Mouse (Mus musculus): ENCODE data around the gene Slc19a3. TPM values are rescaled to one million over a fixed set of nuclear protein-coding genes. Genes with fewer than 3 reads are reported as not detected.

The Slc19a3 gene
- total and polyA plus RNA-seq, 3 experiments: 0.33 TPM; not detected in 2

GRCm38 (mm10) chr1:83066577-83066976, 28.3 kb upstream of the Slc19a3 start:
- DNase-seq (ENCODE audit: low spot score): no peak

GRCm38 (mm10) chr1:83064851-83065250, 26.6 kb upstream of the Slc19a3 start:
- Histone ChIP-seq H3K4me1 (ENCODE audit: insufficient read depth, low read depth, low read length) (no peaks in the 10 kb centered on the region), H3K36me3 (replicated peaks) (no peaks in the 10 kb centered on the region), H3K27me3 (ENCODE audit: insufficient read depth, low read length) (peaks cover 9% of the 10 kb centered on the region), H3K4me3 (ENCODE audit: low read depth, low read length) (no peak overlapping the region), H3K9me3 (replicated peaks) (no peaks in the 10 kb centered on the region)
- peak; percentile 29 for DNase-seq (ENCODE audit: low spot score)
- TF ChIP-seq GATA2 (IDR thresholded peaks at IDR 0.05; ENCODE audit: borderline replicate concordance, low read depth, low read length) (no peak), GATA1 (IDR thresholded peaks at IDR 0.05; ENCODE audit: borderline replicate concordance, low read length) (no peak), POLR2AphosphoS5 (IDR thresholded peaks at IDR 0.05; ENCODE audit: insufficient replicate concordance, low read depth, low read length) (no peak), CTCF (IDR thresholded peaks at IDR 0.05; ENCODE audit: low read depth, low read length) (no peak), TAL1 (conservative IDR thresholded peaks at IDR 0.05; ENCODE audit: low read depth, low read length) (no peak)
- no peak; the same call in 1 of the 2 replicates for ATAC-seq (ENCODE audit: extremely low read depth, insufficient number of reproducible peaks, low FRiP score, poor library complexity, severe bottlenecking)

More at GRCm38 (mm10) chr1:83066577-83066976, 28.3 kb upstream of the Slc19a3 start:
- H3K4me1 ChIP-seq (ENCODE audit: insufficient read depth, low read depth, low read length): no peaks in the 10 kb centered on the region
- H3K27me3 ChIP-seq (ENCODE audit: insufficient read depth, low read length): peaks cover 9% of the 10 kb centered on the region
- no peak for TF ChIP-seq TAL1 (conservative IDR thresholded peaks at IDR 0.05; ENCODE audit: low read depth, low read length)
- no peak for TF ChIP-seq GATA1 (IDR thresholded peaks at IDR 0.05; ENCODE audit: borderline replicate concordance, low read length)
- no peak for TF ChIP-seq GATA2 (IDR thresholded peaks at IDR 0.05; ENCODE audit: borderline replicate concordance, low read depth, low read length)
- TF ChIP-seq CTCF (IDR thresholded peaks at IDR 0.05; ENCODE audit: low read depth, low read length): no peak
- TF ChIP-seq POLR2AphosphoS5 (IDR thresholded peaks at IDR 0.05; ENCODE audit: insufficient replicate concordance, low read depth, low read length): no peak
- no peaks in the 10 kb centered on the region for H3K9me3 ChIP-seq (replicated peaks)
- H3K4me3 ChIP-seq (ENCODE audit: low read depth, low read length): no peak overlapping the region
- no peak for ATAC-seq (ENCODE audit: extremely low read depth, insufficient number of reproducible peaks, low FRiP score, poor library complexity, severe bottlenecking)
- no peaks in the 10 kb centered on the region for H3K36me3 ChIP-seq (replicated peaks)

GRCm38 (mm10) chr1:83060643-83061042, 22.4 kb upstream of the Slc19a3 start, which contains the start of gene Krtap28-13:
Gene Krtap28-13 (plus strand): TSS chr1:83060930.
- H3K4me3 ChIP-seq (ENCODE audit: low read depth, low read length): no peak within 1 kb of the TSS
- ATAC-seq (ENCODE audit: extremely low read depth, insufficient number of reproducible peaks, low FRiP score, poor library complexity, severe bottlenecking): no peak

GRCm38 (mm10) chr1:83059278-83059677, 21.0 kb upstream of the Slc19a3 start, which contains the start of gene A030005K14Rik:
Gene A030005K14Rik (minus strand): TSS chr1:83059378.
- no peak for ATAC-seq (ENCODE audit: extremely low read depth, insufficient number of reproducible peaks, low FRiP score, poor library complexity, severe bottlenecking)
- peaks cover 5% of the 10 kb centered on the region for H3K27me3 ChIP-seq (ENCODE audit: insufficient read depth, low read length)
- H3K4me3 ChIP-seq (ENCODE audit: low read depth, low read length): no peak within 1 kb of the TSS
- H3K9me3 ChIP-seq (replicated peaks): no peaks in the 10 kb centered on the region
- no peaks in the 10 kb centered on the region for H3K4me1 ChIP-seq (ENCODE audit: insufficient read depth, low read depth, low read length)
- H3K36me3 ChIP-seq (replicated peaks): no peaks in the 10 kb centered on the region
- no peak for TF ChIP-seq POLR2AphosphoS5 (IDR thresholded peaks at IDR 0.05; ENCODE audit: insufficient replicate concordance, low read depth, low read length)
- TF ChIP-seq TAL1 (conservative IDR thresholded peaks at IDR 0.05; ENCODE audit: low read depth, low read length): no peak
- TF ChIP-seq GATA2 (IDR thresholded peaks at IDR 0.05; ENCODE audit: borderline replicate concordance, low read depth, low read length): no peak
- no peak for TF ChIP-seq GATA1 (IDR thresholded peaks at IDR 0.05; ENCODE audit: borderline replicate concordance, low read length)
- no peak for TF ChIP-seq CTCF (IDR thresholded peaks at IDR 0.05; ENCODE audit: low read depth, low read length)
- no peak for DNase-seq (ENCODE audit: low spot score)

More at GRCm38 (mm10) chr1:83060643-83061042, 22.4 kb upstream of the Slc19a3 start, which contains the start of gene Krtap28-13:
- Histone ChIP-seq H3K27me3 (ENCODE audit: insufficient read depth, low read length) (peaks cover 5% of the 10 kb centered on the region), H3K4me1 (ENCODE audit: insufficient read depth, low read depth, low read length) (no peaks in the 10 kb centered on the region), H3K36me3 (replicated peaks) (no peaks in the 10 kb centered on the region), H3K9me3 (replicated peaks) (no peaks in the 10 kb centered on the region)
- TF ChIP-seq POLR2AphosphoS5 (IDR thresholded peaks at IDR 0.05; ENCODE audit: insufficient replicate concordance, low read depth, low read length): no peak
- no peak for TF ChIP-seq GATA1 (IDR thresholded peaks at IDR 0.05; ENCODE audit: borderline replicate concordance, low read length)
- TF ChIP-seq CTCF (IDR thresholded peaks at IDR 0.05; ENCODE audit: low read depth, low read length): no peak
- TF ChIP-seq GATA2 (IDR thresholded peaks at IDR 0.05; ENCODE audit: borderline replicate concordance, low read depth, low read length): no peak
- no peak for TF ChIP-seq TAL1 (conservative IDR thresholded peaks at IDR 0.05; ENCODE audit: low read depth, low read length)
- no peak for DNase-seq (ENCODE audit: low spot score)

- Histone ChIP-seq H3K4me1 (ENCODE audit: insufficient read depth, low read depth, low read length) (no peaks in the 10 kb centered on the region), H3K9me3 (replicated peaks) (no peaks in the 10 kb centered on the region), H3K4me3 (ENCODE audit: low read depth, low read length) (no peak overlapping the region), H3K36me3 (replicated peaks) (no peaks in the 10 kb centered on the region), H3K27me3 (ENCODE audit: insufficient read depth, low read length) (peaks cover 5% of the 10 kb centered on the region)
- ATAC-seq (ENCODE audit: extremely low read depth, insufficient number of reproducible peaks, low FRiP score, poor library complexity, severe bottlenecking): no peak
- DNase-seq (ENCODE audit: low spot score): no peak
- TF ChIP-seq GATA2 (IDR thresholded peaks at IDR 0.05; ENCODE audit: borderline replicate concordance, low read depth, low read length) (no peak), GATA1 (IDR thresholded peaks at IDR 0.05; ENCODE audit: borderline replicate concordance, low read length) (no peak), TAL1 (conservative IDR thresholded peaks at IDR 0.05; ENCODE audit: low read depth, low read length) (no peak), POLR2AphosphoS5 (IDR thresholded peaks at IDR 0.05; ENCODE audit: insufficient replicate concordance, low read depth, low read length) (no peak), CTCF (IDR thresholded peaks at IDR 0.05; ENCODE audit: low read depth, low read length) (no peak)
Measured at GRCm38 (mm10) chr1:83058481-83058880, 20.2 kb upstream of the Slc19a3 start.

GRCm38 (mm10) chr1:83044882-83045427, 6.7 kb upstream of the Slc19a3 start, which contains the start of gene Gm47969:
Gene Gm47969 (plus strand): TSS chr1:83044932.
- Histone ChIP-seq H3K36me3 (replicated peaks) (no peaks in the 10 kb centered on the region), H3K27me3 (ENCODE audit: insufficient read depth, low read length) (peaks cover 9% of the 10 kb centered on the region), H3K9me3 (replicated peaks) (no peaks in the 10 kb centered on the region), H3K4me3 (ENCODE audit: low read depth, low read length) (no peak within 1 kb of the TSS), H3K4me1 (ENCODE audit: insufficient read depth, low read depth, low read length) (no peaks in the 10 kb centered on the region)
- DNase-seq (ENCODE audit: low spot score): no peak
- ATAC-seq (ENCODE audit: extremely low read depth, insufficient number of reproducible peaks, low FRiP score, poor library complexity, severe bottlenecking): no peak
- TF ChIP-seq GATA2 (IDR thresholded peaks at IDR 0.05; ENCODE audit: borderline replicate concordance, low read depth, low read length): no peak
